Comparison of ENCODE assay signal across 1 mouse cellular context in the genomic region with DNA sequence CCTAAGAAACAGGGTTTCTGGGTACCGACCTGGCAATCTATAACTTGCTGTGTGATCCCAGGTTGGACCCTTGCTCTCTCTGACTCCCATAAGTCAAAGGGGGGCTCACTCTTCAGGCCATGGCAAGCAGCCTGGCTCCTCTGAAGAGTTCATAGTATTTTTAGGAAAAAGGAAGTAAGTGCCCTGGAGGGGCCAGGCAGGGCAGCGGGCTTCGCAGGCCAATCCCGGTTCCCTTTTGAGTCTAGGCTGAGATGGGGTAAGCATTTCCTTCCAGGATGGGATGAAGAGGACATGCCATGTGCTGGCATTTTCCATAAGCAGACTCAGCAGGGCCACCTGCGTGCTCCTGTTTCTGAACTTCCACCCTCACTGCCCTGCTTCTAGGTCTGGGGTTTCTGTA.
TF ChIP-seq lines count a peak whose summit lies in the region.

No protein-coding gene starts in this region.

TF ChIP-seq in CH12.LX, 34 proteins besides CTCF, POLR2A, EP300 and RAD21:
- TF ChIP-seq ZMIZ1 (IDR thresholded peaks at IDR 0.05; ENCODE audit: low read depth, low read length) (no peak), MEF2A (IDR thresholded peaks at IDR 0.05; ENCODE audit: borderline replicate concordance, low read depth, low read length) (0 out of 2 replicates have a peak, but pooled peaks have one; percentile 12), NELFE (IDR thresholded peaks at IDR 0.05; ENCODE audit: low read depth, low read length) (no peak), ZNF384 (IDR thresholded peaks at IDR 0.05; ENCODE audit: low read depth, low read length) (no peak), JUND (conservative IDR thresholded peaks at IDR 0.05; ENCODE audit: low read depth, low read length) (no peak), TBP (conservative IDR thresholded peaks at IDR 0.05; ENCODE audit: low read depth, low read length) (no peak), JUN (IDR thresholded peaks at IDR 0.05; ENCODE audit: insufficient read depth, low read depth, low read length) (no peak), ELF1 (IDR thresholded peaks at IDR 0.05; ENCODE audit: low read depth, low read length) (no peak), HCFC1 (IDR thresholded peaks at IDR 0.05; ENCODE audit: low read depth, low read length) (no peak), UBTF (IDR thresholded peaks at IDR 0.05; ENCODE audit: low read depth, low read length) (no peak), USF1 (IDR thresholded peaks at IDR 0.05; ENCODE audit: low read depth, low read length) (no peak), IRF4 (IDR thresholded peaks at IDR 0.05; ENCODE audit: low read depth, low read length) (peak; percentile 23; the same call in 1 of the 2 replicates), PAX5 (IDR thresholded peaks at IDR 0.05; ENCODE audit: low read length) (no peak), MXI1 (IDR thresholded peaks at IDR 0.05; ENCODE audit: low read depth, low read length) (no peak)
